ENCODE assay signal across 28 mouse cellular contexts in genomic region chr17:3207529-3208240, GRCm38 (mm10).
DNase-seq lines count a peak whose midpoint lies in the region; ATAC-seq and TF ChIP-seq lines count a peak whose summit lies in the region.
"Had no signal": no experiment of that assay in that cellular context is flagged by ENCODE, and none has a peak within 500 bp of the region (broad histone marks: within the 10 kb centered on the region; RNA-seq: fewer than 3 reads in every experiment).

No protein-coding gene starts in this region.

- H3K79me2 ChIP-seq in heart, adult 2 months (replicated peaks; ENCODE audit: control insufficient read depth, insufficient read depth, low read length) = peaks cover 1% of the 10 kb centered on the region; the same call in 1 of the 2 replicates

- TF ChIP-seq EP300 in heart, adult 2 months (IDR thresholded peaks at IDR 0.05; ENCODE audit: insufficient read depth, low read depth, low read length) = no peak
- TF ChIP-seq EP300 in lung, postnatal 0 days (IDR thresholded peaks at IDR 0.05) = peak; percentile 75; the same call in 1 of the 2 replicates

- H3K27me3 ChIP-seq in heart, adult 2 months (ENCODE audit: control insufficient read depth, insufficient read depth, low read length) = no peaks in the 10 kb centered on the region
- H3K27me3 ChIP-seq in lung, postnatal 0 days (replicated peaks; ENCODE audit: insufficient read depth, low read length) = no peaks in the 10 kb centered on the region
- H3K27me3 ChIP-seq: forebrain, embryonic 15.5 days; hindbrain, embryonic 12.5 days; intestine, embryonic 15.5 days; liver, embryonic 12.5 days; neural tube, embryonic 15.5 days had no signal

- no peak overlapping the region for H3K4me2 ChIP-seq in lung, postnatal 0 days (replicated peaks; ENCODE audit: low read depth, low read length)
- H3K4me2 ChIP-seq: forebrain, embryonic 15.5 days; hindbrain, embryonic 12.5 days; intestine, embryonic 15.5 days; liver, embryonic 12.5 days; neural tube, embryonic 15.5 days had no signal

- H3K4me3 ChIP-seq in heart, adult 2 months = no peak overlapping the region
- H3K4me3 ChIP-seq in layer of hippocampus, adult 2 months = no peak overlapping the region
- H3K4me3 ChIP-seq in lung, postnatal 0 days (ENCODE audit: low read depth, low read length) = no peak overlapping the region
- no peak overlapping the region for H3K4me3 ChIP-seq in lung, adult 2 months (replicated peaks; ENCODE audit: extremely low read depth, low read depth, low read length)
- H3K4me3 ChIP-seq: forebrain, embryonic 10.5 days; forebrain, embryonic 15.5 days; gastrocnemius, adult 2 months; hindbrain, embryonic 12.5 days; intestine, embryonic 15.5 days; liver, embryonic 12.5 days; neural tube, embryonic 15.5 days had no signal

- WGBS in heart, adult 2 months = 84% methylated on average over 6 of the region's 6 CpGs
- WGBS in lung, postnatal 0 days = 57% methylated on average over 6 of the region's 6 CpGs
- 70% methylated on average over 6 of the region's 6 CpGs for whole genome bisulfite sequencing in lung, adult 2 months

- no peak overlapping the region; the same call in 1 of the 2 replicates for H3K27ac ChIP-seq in heart, adult 2 months
- H3K27ac ChIP-seq in layer of hippocampus, adult 2 months = 0 out of 2 replicates have a peak overlapping the region, but pooled peaks have one; percentile 19
- H3K27ac ChIP-seq in lung, postnatal 0 days (ENCODE audit: low read length) = peak overlapping the region; percentile 68
- H3K27ac ChIP-seq: forebrain, embryonic 10.5 days; forebrain, embryonic 15.5 days; hindbrain, embryonic 12.5 days; hindbrain, postnatal 0 days; intestine, embryonic 15.5 days; liver, embryonic 12.5 days; neural tube, embryonic 15.5 days had no signal

- ATAC-seq in lung, postnatal 0 days = peak; percentile 37
- ATAC-seq in erythroblast, adult 5-6 weeks (replicated peaks; ENCODE audit: low FRiP score, poor library complexity, severe bottlenecking) = no peak
- ATAC-seq: forebrain, embryonic 15.5 days; hindbrain, postnatal 0 days; intestine, embryonic 15.5 days; liver, embryonic 12.5 days; liver, postnatal 0 days had no signal

- peaks cover 18% of the 10 kb centered on the region for H3K36me3 ChIP-seq in heart, adult 2 months (ENCODE audit: control insufficient read depth, insufficient read depth, low read length)
- H3K36me3 ChIP-seq in lung, postnatal 0 days (ENCODE audit: insufficient read depth, low read length) = no peaks in the 10 kb centered on the region
- H3K36me3 ChIP-seq: intestine, embryonic 15.5 days had no signal

- no peak overlapping the region for H3K9ac ChIP-seq in heart, adult 2 months (ENCODE audit: low read depth, low read length)
- H3K9ac ChIP-seq in lung, postnatal 0 days (replicated peaks; ENCODE audit: low read depth) = no peak overlapping the region
- H3K9ac ChIP-seq: forebrain, embryonic 15.5 days; hindbrain, embryonic 12.5 days; intestine, embryonic 15.5 days; liver, embryonic 12.5 days; liver, postnatal 0 days; neural tube, embryonic 15.5 days had no signal

- peak; percentile 51 for DNase-seq in heart, adult 11 months
- DNase-seq in heart, adult 2 months = no peak
- DNase-seq in layer of hippocampus, adult 2 months (ENCODE audit: low spot score in 2 of 2) = no peak
- no peak for DNase-seq in layer of hippocampus, adult 8-10 months (ENCODE audit: low spot score in 2 of 2)
- peak; percentile 68 for DNase-seq in lung, postnatal 0 days (ENCODE audit: low spot score)
- DNase-seq in lung, adult 2 months = no peak
- DNase-seq in urinary bladder, postnatal 36 days (ENCODE audit: low spot score in 2 of 2) = no peak
- DNase-seq: adrenal gland, postnatal 14 days; cerebellum, adult 11 months; cerebellum, adult 9-10 months; embryo, embryonic 11 days; gastrocnemius, adult 2 months; gastrocnemius, postnatal 36 days; heart, postnatal 36 days; kidney, adult 2 months; kidney, postnatal 36 days; liver, postnatal 0 days; midbrain, embryonic 14.5 days; retina, postnatal 1 day; right cerebral cortex, postnatal 14 days had no signal

- H3K9me3 ChIP-seq in lung, postnatal 0 days (ENCODE audit: low read length) = no peaks in the 10 kb centered on the region
- H3K9me3 ChIP-seq: forebrain, embryonic 10.5 days; forebrain, embryonic 15.5 days; hindbrain, embryonic 12.5 days; intestine, embryonic 15.5 days; liver, embryonic 12.5 days; neural tube, embryonic 15.5 days had no signal

- TF ChIP-seq POLR2A in heart, adult 2 months (IDR thresholded peaks at IDR 0.05; ENCODE audit: insufficient read depth, low read depth, low read length) = no peak
- TF ChIP-seq POLR2A in lung, adult 2 months (IDR thresholded peaks at IDR 0.05; ENCODE audit: borderline replicate concordance, extremely low read depth, low read depth, low read length) = no peak

- no peak for TF ChIP-seq CTCF in heart, adult 2 months (IDR thresholded peaks at IDR 0.05)
- TF ChIP-seq CTCF in layer of hippocampus, adult 2 months (conservative IDR thresholded peaks at IDR 0.05) = no peak
- TF ChIP-seq CTCF in lung, postnatal 0 days (IDR thresholded peaks at IDR 0.05) = no peak
- no peak for TF ChIP-seq CTCF in lung, adult 2 months (IDR thresholded peaks at IDR 0.05; ENCODE audit: insufficient read depth, low read length)

- intact Hi-C loops in heart, adult 2 months (cut with DNase I) = no loop called here

- peaks cover 9% of the 10 kb centered on the region for H3K4me1 ChIP-seq in heart, adult 2 months (ENCODE audit: control insufficient read depth, insufficient read depth, low read length)
- H3K4me1 ChIP-seq in lung, postnatal 0 days (ENCODE audit: insufficient read depth, low read depth, low read length) = peaks cover 9% of the 10 kb centered on the region; the same call in 1 of the 2 replicates
- H3K4me1 ChIP-seq in lung, adult 2 months (ENCODE audit: control insufficient read depth, insufficient read depth, low read length) = peaks cover 26% of the 10 kb centered on the region
- H3K4me1 ChIP-seq: forebrain, embryonic 10.5 days; hindbrain, embryonic 12.5 days had no signal

Comparison
In these comparisons a context has a peak if more than half of its experiments do, and no peak if none do; other contexts are left out.
1. DNase-seq: peak in heart, adult 11 months (single experiment) and lung, postnatal 0 days (single experiment); none in heart, adult 2 months (0 of 2), layer of hippocampus, adult 2 months (0 of 2), layer of hippocampus, adult 8-10 months (0 of 2), lung, adult 2 months (single experiment) and urinary bladder, postnatal 36 days (0 of 2).